Mouse (Mus musculus) left cerebral cortex, postnatal 36 days (tissue): Measurements from ENCODE around the gene Krtap13-1. TPM values are rescaled to one million over a fixed set of nuclear protein-coding genes. Genes with fewer than 3 reads are reported as not detected.
"Not testable (repeated sequence)": the region's sequence is repeated elsewhere in the genome, so short reads cannot be mapped to it uniquely, and the experiment has no call there.

ENCODE experiments used
- DNase-seq, 2 experiments: peaks; one replicate each; pipeline ENCODE4 v3.0.0; 2021 to 2022; ENCODE audit warnings: low spot score in 2 of 2, mixed read lengths in 1 of 2
- intact Hi-C: fragments of 180-260 bp; cut with DNase I; formaldehyde crosslinking; loops from one replicate; pipeline ENCODE4 v1.15.1; 2025
- total RNA-seq, 2 experiments: library from RNA; stranded (reverse); gene quantifications; 2 replicates each; pipeline ENCODE4 v1.2.3; 2021

Krtap13-1 gene
- not detected for total RNA-seq

DNA sequence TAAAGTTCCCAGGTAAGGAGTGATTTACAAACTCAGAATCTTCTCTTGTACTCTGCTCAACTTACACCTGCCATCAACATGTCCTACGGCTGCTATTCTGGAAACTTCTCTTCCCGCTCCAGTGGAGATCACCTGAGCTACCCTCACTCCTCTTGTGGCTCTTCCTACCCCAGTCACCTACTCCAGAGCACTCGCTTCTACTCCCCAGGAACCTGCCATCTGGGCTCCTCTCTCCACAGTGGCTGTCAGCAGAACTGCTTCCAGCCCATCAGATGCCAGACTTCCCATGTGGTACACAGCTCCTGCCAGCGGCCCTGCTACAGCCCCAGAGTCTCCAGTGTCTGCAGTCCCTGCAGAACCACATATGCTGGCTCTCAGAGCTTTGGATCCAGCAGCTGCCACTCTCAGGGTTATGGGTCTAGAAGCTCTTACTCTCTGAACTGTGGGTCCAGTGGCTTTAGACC, at the start of gene Krtap13-1:
TSS of gene Krtap13-1 (plus strand) at position 51 of the 464 bp plus-strand sequence.
- intact Hi-C loops = no loop called here
- no peak for DNase-seq

GRCm38 (mm10) chr16:88679099-88679498, 49.6 kb upstream of the Krtap13-1 start:
- DNase-seq = no peak
- intact Hi-C loops = no loop called here

- intact Hi-C loops = no loop called here
- no peak for DNase-seq
Observed at GRCm38 (mm10) chr16:88681282-88681681, 47.4 kb upstream of the Krtap13-1 start.

DNA sequence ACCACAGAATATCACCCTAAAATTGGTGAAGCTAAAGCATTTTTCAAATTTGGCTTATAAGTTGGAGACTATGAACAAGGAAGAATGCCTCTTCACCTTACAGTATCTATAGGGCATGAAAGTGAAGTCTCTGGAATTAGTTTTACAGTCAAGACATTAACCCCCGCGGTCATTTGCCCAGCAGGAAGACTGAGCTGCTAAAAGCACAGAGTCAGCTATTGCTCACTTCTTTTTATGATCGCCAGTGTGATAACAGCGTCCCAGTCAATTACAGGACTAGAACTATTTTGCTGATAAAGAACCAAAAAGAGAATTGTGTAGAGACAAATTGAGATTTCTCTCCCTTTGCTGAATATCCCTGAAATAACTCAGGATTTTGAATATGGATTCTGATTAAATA, 32.4 kb upstream of the Krtap13-1 start:
- intact Hi-C loops = no loop called here

GRCm38 (mm10) chr16:88701072-88701864, 27.4 kb upstream of the Krtap13-1 start:
- no peak for DNase-seq
- intact Hi-C loops = no loop called here

More for the DNA sequence above, 32.4 kb upstream of the Krtap13-1 start:
- no peak for DNase-seq

- DNase-seq = no peak
- intact Hi-C loops = no loop called here
Observed at GRCm38 (mm10) chr16:88707496-88708012, 21.1 kb upstream of the Krtap13-1 start, which contains the start of gene 2310061N02Rik. Gene 2310061N02Rik (minus strand): TSS chr16:88707962.

GRCm38 (mm10) chr16:88710757-88711156, 17.9 kb upstream of the Krtap13-1 start:
- no peak for DNase-seq
- intact Hi-C loops = no loop called here

DNA sequence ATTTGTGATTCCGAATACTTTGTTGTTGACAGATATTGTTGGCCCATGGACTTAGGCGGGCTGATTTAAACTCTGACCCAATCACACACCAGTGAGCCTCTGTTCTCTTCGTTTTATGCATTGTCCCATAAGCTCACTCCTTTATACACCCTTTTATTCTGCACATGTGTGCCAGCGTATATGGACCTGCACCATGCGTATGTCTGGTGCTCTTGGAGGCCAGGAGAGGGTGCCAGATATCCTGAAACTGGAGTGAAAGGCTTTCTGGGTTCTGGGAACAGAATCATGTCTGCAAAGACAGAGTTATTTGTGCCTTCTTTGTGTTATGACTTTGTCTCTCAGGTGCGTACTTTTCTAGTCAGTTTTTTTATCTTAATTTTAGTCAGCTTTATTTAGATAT, 17.4 kb upstream of the Krtap13-1 start:
- intact Hi-C loops = no loop called here

DNA sequence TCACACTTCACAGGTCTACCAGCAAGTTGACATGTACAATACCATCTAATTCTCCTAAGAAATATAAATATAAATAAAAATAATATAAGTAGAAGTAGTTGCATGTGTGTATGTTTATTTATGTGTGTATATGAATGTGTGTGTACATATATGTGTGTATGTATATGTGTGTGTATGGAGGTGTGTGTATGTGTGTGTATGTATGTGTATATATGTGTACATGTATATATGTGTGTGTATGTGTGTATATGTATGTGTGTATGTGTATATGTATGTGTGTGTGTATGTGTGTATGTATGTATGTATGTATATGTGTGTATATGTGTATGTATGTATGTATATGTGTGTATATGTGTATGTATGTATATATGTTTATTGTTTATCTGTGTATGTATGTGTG, 12.1 kb upstream of the Krtap13-1 start:
- no peak for DNase-seq
- intact Hi-C loops = no loop called here

More for the DNA sequence above, 17.4 kb upstream of the Krtap13-1 start:
- no peak for DNase-seq

GRCm38 (mm10) chr16:88720031-88720430, 8.6 kb upstream of the Krtap13-1 start:
- intact Hi-C loops = no loop called here
- no peak for DNase-seq

- DNase-seq = no peak
- intact Hi-C loops = no loop called here
Observed at GRCm38 (mm10) chr16:88735391-88735790, 6.7 kb downstream of the Krtap13-1 start.

GRCm38 (mm10) chr16:88744750-88745340, 16.2 kb downstream of the Krtap13-1 start:
- DNase-seq = no peak
- intact Hi-C loops = no loop called here

DNA sequence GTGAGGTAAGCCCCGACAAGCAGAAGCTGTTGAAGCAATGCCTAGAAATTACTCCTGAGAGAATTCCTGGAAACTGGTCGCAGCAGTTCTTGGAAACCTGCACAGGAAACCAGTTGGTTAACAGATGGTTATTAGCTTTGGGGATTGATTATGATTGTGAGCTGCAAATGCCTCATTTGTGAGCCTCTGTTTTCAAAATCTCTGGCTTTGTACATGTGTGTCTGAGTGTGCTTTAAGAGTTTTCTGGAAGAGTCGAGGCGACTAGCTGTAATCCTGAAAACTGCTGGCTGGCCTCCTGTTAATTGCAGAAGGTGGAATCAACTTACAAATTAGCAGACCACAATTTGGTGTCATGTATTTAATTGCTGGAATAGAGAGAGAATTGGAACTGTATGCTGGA, 19.3 kb downstream of the Krtap13-1 start:
- no peak for DNase-seq
- intact Hi-C loops = no loop called here

- intact Hi-C loops, DNase-seq: not testable (repeated sequence)
Observed at GRCm38 (mm10) chr16:88751535-88751934, 22.9 kb downstream of the Krtap13-1 start, which contains the start of gene Krtap13. Gene Krtap13 (minus strand): TSS chr16:88751635.

- intact Hi-C loops, DNase-seq: not testable (repeated sequence)
Observed at GRCm38 (mm10) chr16:88758547-88758946, 29.9 kb downstream of the Krtap13-1 start, which contains the start of gene 2310034C09Rik. Gene 2310034C09Rik (plus strand): TSS chr16:88758847.

- intact Hi-C loops = no loop called here
- no peak for DNase-seq
Observed at GRCm38 (mm10) chr16:88774106-88774505, 45.4 kb downstream of the Krtap13-1 start, which contains the start of gene 2310057N15Rik. Gene 2310057N15Rik (minus strand): TSS chr16:88774206.

GRCm38 (mm10) chr16:88777596-88777995, 48.9 kb downstream of the Krtap13-1 start, which contains the start of gene Gm5965:
Gene Gm5965 (plus strand): TSS chr16:88777896.
- intact Hi-C loops = no loop called here
- DNase-seq = no peak
